Mouse (Mus musculus): Measurements from ENCODE around the gene Nr1i2. TPM values are rescaled to one million over a fixed set of nuclear protein-coding genes. Genes with fewer than 3 reads are reported as not detected.
A peak's percentile ranks its signal among the peaks of the same experiment; 100 is the strongest.
"Not testable (repeated sequence)": the region's sequence is repeated elsewhere in the genome, so short reads cannot be mapped to it uniquely, and the experiment has no call there.

Gene Nr1i2
- total RNA-seq (2021), result not detected
- polyA plus RNA-seq (2012; rRNA removed), result 0.15 TPM in 1 of 2 replicates, not detected in the other
- long read RNA-seq, result 0 reads

GRCm38 (mm10) chr16:38294685-38295348 is at the start of gene Nr1i2:
Gene Nr1i2 (minus strand): TSS chr16:38294824.
- intact Hi-C loops (cut with DNase I), result no loop called here
- H3K4me3 ChIP-seq, result no peak within 1 kb of the TSS
- WGBS, result 50% methylated on average over 7 of the region's 7 CpGs

GRCm38 (mm10) chr16:38341396-38342324 is 47.0 kb upstream of the Nr1i2 start, which contains the start of gene Maats1:
Gene Maats1 (minus strand): TSS chr16:38342143.
- no peak within 1 kb of the TSS; the same call in 1 of the 2 replicates for H3K9ac ChIP-seq (ENCODE audit: low read depth, low read length)
- no peaks in the 10 kb centered on the region for H3K79me2 ChIP-seq (replicated peaks; ENCODE audit: control insufficient read depth, insufficient read depth, low read length)
- no peak for TF ChIP-seq POLR2A (IDR thresholded peaks at IDR 0.05; ENCODE audit: insufficient read depth, low read depth, low read length)
- TF ChIP-seq CTCF (IDR thresholded peaks at IDR 0.05), result no peak
- no peak for TF ChIP-seq EP300 (IDR thresholded peaks at IDR 0.05; ENCODE audit: insufficient read depth, low read depth, low read length)
- intact Hi-C loops (cut with DNase I), result loop anchor here (10.0 kb wide), 1 partner anchor 247 kb away; no protein-coding TSS in a partner anchor
- H3K27ac ChIP-seq, result no peak within 1 kb of the TSS; the same call in 1 of the 2 replicates
- 21% methylated on average over 30 of the region's 30 CpGs for WGBS
- H3K4me1 ChIP-seq (ENCODE audit: control insufficient read depth, insufficient read depth, low read length), result peaks cover 2% of the 10 kb centered on the region
- no peaks in the 10 kb centered on the region for H3K27me3 ChIP-seq (ENCODE audit: control insufficient read depth, insufficient read depth, low read length)
- peaks cover 3% of the 10 kb centered on the region for H3K36me3 ChIP-seq (ENCODE audit: control insufficient read depth, insufficient read depth, low read length)
- no peak within 1 kb of the TSS for H3K4me3 ChIP-seq
- DNase-seq, result peak; percentile 78

More at GRCm38 (mm10) chr16:38294685-38295348, at the start of gene Nr1i2:
- TF ChIP-seq CTCF (IDR thresholded peaks at IDR 0.05) (no peak), EP300 (IDR thresholded peaks at IDR 0.05; ENCODE audit: insufficient read depth, low read depth, low read length) (no peak), POLR2A (IDR thresholded peaks at IDR 0.05; ENCODE audit: insufficient read depth, low read depth, low read length) (no peak)
- Histone ChIP-seq H3K27ac (no peak within 1 kb of the TSS), H3K27me3 (ENCODE audit: control insufficient read depth, insufficient read depth, low read length) (no peaks in the 10 kb centered on the region), H3K36me3 (ENCODE audit: control insufficient read depth, insufficient read depth, low read length) (no peaks in the 10 kb centered on the region), H3K79me2 (replicated peaks; ENCODE audit: control insufficient read depth, insufficient read depth, low read length) (no peaks in the 10 kb centered on the region), H3K9ac (ENCODE audit: low read depth, low read length) (no peak within 1 kb of the TSS), H3K4me1 (ENCODE audit: control insufficient read depth, insufficient read depth, low read length) (no peaks in the 10 kb centered on the region)
- no peak for DNase-seq

GRCm38 (mm10) chr16:38338077-38338476 is 43.5 kb upstream of the Nr1i2 start:
- TF ChIP-seq CTCF (IDR thresholded peaks at IDR 0.05), result peak; percentile 36
- H3K36me3 ChIP-seq (ENCODE audit: control insufficient read depth, insufficient read depth, low read length); H3K9ac ChIP-seq (ENCODE audit: low read depth, low read length); H3K27ac ChIP-seq; H3K79me2 ChIP-seq (replicated peaks; ENCODE audit: control insufficient read depth, insufficient read depth, low read length); DNase-seq; H3K27me3 ChIP-seq (ENCODE audit: control insufficient read depth, insufficient read depth, low read length); H3K4me3 ChIP-seq; intact Hi-C loops (cut with DNase I); H3K4me1 ChIP-seq (ENCODE audit: control insufficient read depth, insufficient read depth, low read length): not testable (repeated sequence)
- 85% methylated on average over 4 of the region's 4 CpGs for WGBS

- H3K27me3 ChIP-seq (ENCODE audit: control insufficient read depth, insufficient read depth, low read length), result no peaks in the 10 kb centered on the region
- no peak overlapping the region for H3K27ac ChIP-seq
- no peaks in the 10 kb centered on the region for H3K79me2 ChIP-seq (replicated peaks; ENCODE audit: control insufficient read depth, insufficient read depth, low read length)
- DNase-seq, result no peak
- 62% methylated on average over 6 of the region's 6 CpGs for WGBS
- H3K4me1 ChIP-seq (ENCODE audit: control insufficient read depth, insufficient read depth, low read length), result no peaks in the 10 kb centered on the region
- no peak overlapping the region for H3K9ac ChIP-seq (ENCODE audit: low read depth, low read length)
- no peak overlapping the region for H3K4me3 ChIP-seq
- no peak for TF ChIP-seq CTCF (IDR thresholded peaks at IDR 0.05)
- no peak for TF ChIP-seq POLR2A (IDR thresholded peaks at IDR 0.05; ENCODE audit: insufficient read depth, low read depth, low read length)
- no peak for TF ChIP-seq EP300 (IDR thresholded peaks at IDR 0.05; ENCODE audit: insufficient read depth, low read depth, low read length)
- H3K36me3 ChIP-seq (ENCODE audit: control insufficient read depth, insufficient read depth, low read length), result no peaks in the 10 kb centered on the region
- intact Hi-C loops (cut with DNase I), result no loop called here
Measured at GRCm38 (mm10) chr16:38334431-38334830, 39.8 kb upstream of the Nr1i2 start.

- Histone ChIP-seq H3K27me3 (ENCODE audit: control insufficient read depth, insufficient read depth, low read length) (no peaks in the 10 kb centered on the region), H3K4me1 (ENCODE audit: control insufficient read depth, insufficient read depth, low read length) (no peaks in the 10 kb centered on the region), H3K4me3 (no peak overlapping the region), H3K27ac (no peak overlapping the region), H3K79me2 (replicated peaks; ENCODE audit: control insufficient read depth, insufficient read depth, low read length) (no peaks in the 10 kb centered on the region), H3K36me3 (ENCODE audit: control insufficient read depth, insufficient read depth, low read length) (no peaks in the 10 kb centered on the region), H3K9ac (ENCODE audit: low read depth, low read length) (no peak overlapping the region)
- DNase-seq, result no peak
- intact Hi-C loops (cut with DNase I), result no loop called here
- 83% methylated on average over 3 of the region's 3 CpGs for WGBS
- TF ChIP-seq POLR2A (IDR thresholded peaks at IDR 0.05; ENCODE audit: insufficient read depth, low read depth, low read length) (no peak), EP300 (IDR thresholded peaks at IDR 0.05; ENCODE audit: insufficient read depth, low read depth, low read length) (no peak), CTCF (IDR thresholded peaks at IDR 0.05) (0 out of 2 replicates have a peak, but pooled peaks have one; percentile 5)
Measured at GRCm38 (mm10) chr16:38329340-38329739, 34.7 kb upstream of the Nr1i2 start.

All from heart, adult 2 months (tissue).